Comparison of ENCODE assay signal across 1 mouse cellular context in genomic region chrX:7743470-7743869, GRCm38 (mm10).
TF ChIP-seq lines count a peak whose summit lies in the region.

No protein-coding gene starts in this region.

TF ChIP-seq in MEL, 35 proteins besides CTCF, POLR2A, EP300 and RAD21 (continued from another document):
- peak; percentile 54 for TF ChIP-seq SMC3 (IDR thresholded peaks at IDR 0.05; ENCODE audit: low read depth, low read length)
- TF ChIP-seq GABPA (IDR thresholded peaks at IDR 0.05; ENCODE audit: low read depth, low read length) = no peak
- TF ChIP-seq HCFC1 (IDR thresholded peaks at IDR 0.05; ENCODE audit: low read depth, low read length) = no peak
- no peak for TF ChIP-seq POLR2AphosphoS2 (IDR thresholded peaks at IDR 0.05; ENCODE audit: low read length)
- no peak for TF ChIP-seq TAL1 (IDR thresholded peaks at IDR 0.05; ENCODE audit: low read length)
